Mouse (Mus musculus): ENCODE results near the gene Rufy1.
"Not testable (repeated sequence)": the region's sequence is repeated elsewhere in the genome, so short reads cannot be mapped to it uniquely, and the experiment has no call there.

The Rufy1 gene

GRCm38 (mm10) chr11:50379023-50379752 lies 51.7 kb downstream of the Rufy1 start:
- DNase-seq (ENCODE audit: extremely low spot score) = no peak

GRCm38 (mm10) chr11:50377892-50378684 lies 52.8 kb downstream of the Rufy1 start:
- peak; percentile 88 for DNase-seq (ENCODE audit: extremely low spot score)

GRCm38 (mm10) chr11:50376911-50377891 lies 53.7 kb downstream of the Rufy1 start, which contains the start of gene Hnrnph1:
TSS of gene Hnrnph1 (plus strand) at chr11:50376990.
- DNase-seq (ENCODE audit: extremely low spot score) = peak; percentile 98

- no peak for DNase-seq (ENCODE audit: extremely low spot score)
Measured at GRCm38 (mm10) chr11:50376156-50376790, 54.7 kb downstream of the Rufy1 start.

- DNase-seq (ENCODE audit: extremely low spot score) = no peak
Measured at GRCm38 (mm10) chr11:50375421-50375820, 55.5 kb downstream of the Rufy1 start.

GRCm38 (mm10) chr11:50374286-50375015 lies 56.5 kb downstream of the Rufy1 start:
- no peak for DNase-seq (ENCODE audit: extremely low spot score)

- DNase-seq (ENCODE audit: extremely low spot score) = no peak
Measured at GRCm38 (mm10) chr11:50373621-50374020, 57.3 kb downstream of the Rufy1 start.

GRCm38 (mm10) chr11:50373086-50373485 lies 57.8 kb downstream of the Rufy1 start:
- no peak for DNase-seq (ENCODE audit: extremely low spot score)

- no peak for DNase-seq (ENCODE audit: extremely low spot score)
Measured at GRCm38 (mm10) chr11:50371911-50372310, 59.0 kb downstream of the Rufy1 start.

- peak; percentile 73 for DNase-seq (ENCODE audit: extremely low spot score)
Measured at GRCm38 (mm10) chr11:50371399-50371841, 59.5 kb downstream of the Rufy1 start.

- no peak for DNase-seq (ENCODE audit: extremely low spot score)
Measured at GRCm38 (mm10) chr11:50370969-50371368, 60.0 kb downstream of the Rufy1 start.

GRCm38 (mm10) chr11:50369360-50369911 lies 61.5 kb downstream of the Rufy1 start:
- DNase-seq (ENCODE audit: extremely low spot score) = no peak

GRCm38 (mm10) chr11:50367531-50367930 lies 63.4 kb downstream of the Rufy1 start:
- DNase-seq (ENCODE audit: extremely low spot score) = no peak

GRCm38 (mm10) chr11:50365322-50365721 lies 65.6 kb downstream of the Rufy1 start:
- no peak for DNase-seq (ENCODE audit: extremely low spot score)

- DNase-seq (ENCODE audit: extremely low spot score) = peak; percentile 70
Measured at GRCm38 (mm10) chr11:50364548-50364947, 66.4 kb downstream of the Rufy1 start.

- DNase-seq (ENCODE audit: extremely low spot score) = not testable (repeated sequence)
Measured at GRCm38 (mm10) chr11:50361282-50361681, 69.6 kb downstream of the Rufy1 start.

GRCm38 (mm10) chr11:50358950-50359861 lies 71.7 kb downstream of the Rufy1 start:
- peak; percentile 78 for DNase-seq (ENCODE audit: extremely low spot score)

GRCm38 (mm10) chr11:50355395-50355794 lies 75.5 kb downstream of the Rufy1 start:
- no peak for DNase-seq (ENCODE audit: extremely low spot score)

- no peak for DNase-seq (ENCODE audit: extremely low spot score)
Measured at GRCm38 (mm10) chr11:50354851-50355250, 76.1 kb downstream of the Rufy1 start.
